Mouse (Mus musculus): ENCODE results near the gene Vmn2r21.
"Not testable (repeated sequence)": the region's sequence is repeated elsewhere in the genome, so short reads cannot be mapped to it uniquely, and the experiment has no call there.

Vmn2r21 gene

DNA sequence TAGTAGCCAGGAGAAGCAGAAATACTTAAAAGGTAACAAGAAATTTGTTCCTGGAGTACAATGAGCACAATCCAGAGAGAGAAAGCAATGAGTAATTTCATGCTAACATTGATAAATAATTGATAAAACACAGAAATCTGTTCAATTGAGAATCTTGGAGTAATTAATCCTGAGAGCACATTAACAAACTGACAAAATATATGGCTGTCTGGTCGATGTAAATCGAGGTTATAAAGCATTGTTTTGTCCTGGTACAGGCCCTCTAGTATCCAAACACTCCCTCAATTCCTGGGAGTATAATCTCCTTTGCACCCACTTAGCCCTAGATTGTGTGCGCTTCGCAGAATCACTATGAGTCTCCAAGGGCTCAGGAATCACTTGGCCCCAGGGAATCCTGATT lies at the start of gene Vmn2r21:
Gene Vmn2r21 (minus strand): TSS at position 101 of the 400 bp plus-strand sequence.
- DNase-seq (ENCODE audit: low read depth, low spot score), result not testable (repeated sequence)

DNA sequence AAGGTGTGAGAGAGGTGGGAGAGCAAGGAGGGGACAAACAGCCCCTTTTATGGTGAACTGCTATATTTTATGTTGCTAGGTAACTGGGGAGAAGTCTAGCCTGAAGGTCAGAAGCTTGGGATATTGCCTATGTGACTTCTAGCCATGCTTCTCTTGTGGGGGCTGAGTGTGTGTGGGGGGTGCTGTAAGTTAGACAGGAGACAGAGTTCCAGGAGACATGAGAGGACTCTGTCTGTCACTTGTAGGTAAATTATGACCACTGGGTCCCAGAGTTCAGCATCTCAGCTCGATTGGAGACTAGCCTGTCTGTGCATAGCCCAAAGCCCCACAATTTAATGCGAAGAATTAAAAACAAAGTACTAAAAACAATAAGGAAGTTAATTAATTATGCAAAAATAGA lies 41.5 kb upstream of the Vmn2r21 start:
- not testable (repeated sequence) for DNase-seq (ENCODE audit: low read depth, low spot score)

DNA sequence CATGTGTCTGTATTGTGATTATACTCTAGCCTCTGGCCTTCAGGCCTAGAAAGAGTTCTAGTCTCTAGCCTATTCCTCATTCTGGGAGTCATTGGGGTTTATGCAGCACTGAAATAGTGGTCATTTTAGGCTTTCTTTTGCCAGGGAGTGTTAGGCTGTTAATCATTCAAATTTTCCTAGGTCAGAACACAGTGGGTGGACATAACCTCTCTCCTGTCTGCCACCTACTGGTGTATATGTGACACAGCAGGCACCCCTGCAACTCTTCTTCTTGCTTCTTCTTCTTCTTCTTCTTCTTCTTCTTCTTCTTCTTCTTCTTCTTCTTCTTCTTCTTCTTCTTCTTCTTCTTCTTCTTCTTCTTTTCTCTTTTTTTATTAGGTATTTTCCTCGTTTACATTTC lies 6.5 kb upstream of the Vmn2r21 start:
- DNase-seq (ENCODE audit: low read depth, low spot score), result not testable (repeated sequence)

DNA sequence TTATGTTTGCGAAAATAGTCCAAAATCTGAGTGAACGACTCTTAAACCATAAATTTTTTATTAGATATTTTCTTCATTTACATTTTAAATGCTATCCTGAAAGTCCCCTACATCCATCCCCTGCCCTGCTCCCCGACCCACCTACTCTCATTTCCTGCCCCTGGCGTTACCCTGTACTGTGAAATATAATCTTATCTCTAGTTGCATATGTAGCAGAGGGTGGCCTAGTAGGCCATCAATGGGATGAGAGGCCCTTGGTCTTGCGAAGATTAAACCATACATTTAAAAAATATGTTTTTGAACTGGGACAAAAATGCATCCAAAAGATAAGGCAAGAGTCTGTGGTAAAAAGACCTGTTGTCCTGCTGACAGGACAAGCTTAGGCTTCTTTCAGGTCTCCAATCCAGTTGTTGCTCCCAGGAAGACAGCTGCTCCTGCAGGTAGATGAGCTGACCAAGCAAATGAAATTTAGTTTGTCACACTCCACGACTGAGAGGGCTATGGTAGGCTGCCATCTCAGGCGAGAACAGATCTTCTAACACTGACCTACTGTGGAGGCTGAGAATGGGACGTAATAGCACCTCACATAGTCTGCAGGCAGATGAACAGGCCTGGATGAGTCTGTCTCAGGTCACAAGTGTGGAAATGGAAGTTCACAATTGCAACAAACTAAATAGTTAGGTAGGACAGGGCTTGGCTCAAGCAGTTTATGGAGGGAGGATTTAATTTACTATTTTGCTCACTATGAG lies 10.8 kb downstream of the Vmn2r21 start:
- DNase-seq (ENCODE audit: low read depth, low spot score), result not testable (repeated sequence)

DNA sequence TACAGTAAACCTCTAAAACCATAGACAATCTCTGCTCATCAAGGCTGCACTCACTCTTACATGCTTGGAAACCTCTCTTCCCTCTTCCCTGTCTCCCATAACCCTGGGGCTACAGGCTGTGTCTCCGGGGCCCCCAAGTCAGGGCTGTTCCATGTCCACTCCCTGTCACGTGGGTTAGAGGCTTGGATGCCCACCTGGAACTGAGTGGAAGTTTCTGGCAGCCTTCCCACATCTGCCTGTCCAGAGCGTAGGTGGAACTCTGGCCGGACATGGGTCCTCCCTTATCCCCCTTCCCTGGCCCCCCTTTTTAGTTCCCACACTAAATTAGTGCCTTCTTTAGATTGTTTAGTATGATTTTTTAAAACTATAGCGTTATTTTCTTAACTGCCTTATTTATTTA lies 60.2 kb downstream of the Vmn2r21 start:
- DNase-seq (ENCODE audit: low read depth, low spot score), result not testable (repeated sequence)

DNA sequence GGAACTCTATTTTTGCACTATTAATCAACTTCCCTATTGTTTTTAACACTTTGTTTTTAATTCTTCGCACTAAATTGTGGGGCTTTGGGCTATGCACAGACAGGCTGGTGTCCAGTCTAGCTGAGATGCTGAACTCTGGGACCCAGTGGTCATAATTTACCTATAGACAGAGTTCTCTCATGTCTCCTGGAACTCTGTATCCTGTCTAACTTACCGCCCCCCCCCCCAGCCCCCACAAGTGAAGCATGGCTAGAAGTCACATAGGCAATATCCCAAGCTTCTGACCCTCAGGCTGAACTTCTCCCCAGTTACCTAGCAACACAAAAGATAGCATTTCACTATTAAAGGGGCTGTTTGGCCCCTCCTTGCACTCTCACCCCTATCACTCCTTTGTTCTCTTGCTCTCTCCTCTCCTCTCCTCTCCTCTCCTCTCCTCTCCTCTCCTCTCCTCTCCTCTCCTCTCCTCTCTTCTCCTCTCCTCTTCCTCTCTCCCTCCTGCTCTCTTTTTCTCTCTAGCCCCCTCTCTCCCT lies 60.7 kb downstream of the Vmn2r21 start:
- DNase-seq (ENCODE audit: low read depth, low spot score), result not testable (repeated sequence)

DNA sequence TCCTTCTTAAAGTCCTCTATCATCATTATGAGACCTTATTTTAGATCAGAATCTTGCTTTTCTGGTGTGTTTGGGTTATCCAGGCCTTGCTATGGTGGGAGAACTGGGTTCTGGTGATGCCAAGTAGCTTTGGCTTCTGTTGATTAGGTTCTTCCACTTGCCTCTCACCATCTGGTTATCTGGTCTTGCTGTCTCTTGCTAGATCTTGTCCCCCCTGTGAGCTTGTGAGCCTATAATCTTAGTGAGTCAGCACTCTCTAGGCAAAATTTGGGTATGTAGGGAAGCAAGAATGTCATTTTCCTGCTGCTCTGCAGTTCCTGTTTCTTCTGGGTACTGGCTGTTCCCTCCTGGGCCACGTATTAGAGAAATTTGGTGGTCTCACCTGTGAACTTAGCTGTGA lies 64.6 kb downstream of the Vmn2r21 start:
- DNase-seq (ENCODE audit: low read depth, low spot score), result not testable (repeated sequence)

Measured in forelimb bud, embryonic 11.5 days (tissue).